Mouse (Mus musculus) heart, postnatal 0 days (tissue): ENCODE results near the gene Lhfp.

Experiments used
- CTCF ChIP-seq: IDR thresholded peaks from 2 replicates; pipeline ENCODE4 v1.5.1; 2016; ENCODE audit warnings: antibody characterized with exemption, control low read depth, low read depth
- EP300 ChIP-seq: IDR thresholded peaks from 2 replicates; pipeline ENCODE4 v1.6.1; 2016; ENCODE audit warnings: antibody characterized with exemption, low read depth

DNA sequence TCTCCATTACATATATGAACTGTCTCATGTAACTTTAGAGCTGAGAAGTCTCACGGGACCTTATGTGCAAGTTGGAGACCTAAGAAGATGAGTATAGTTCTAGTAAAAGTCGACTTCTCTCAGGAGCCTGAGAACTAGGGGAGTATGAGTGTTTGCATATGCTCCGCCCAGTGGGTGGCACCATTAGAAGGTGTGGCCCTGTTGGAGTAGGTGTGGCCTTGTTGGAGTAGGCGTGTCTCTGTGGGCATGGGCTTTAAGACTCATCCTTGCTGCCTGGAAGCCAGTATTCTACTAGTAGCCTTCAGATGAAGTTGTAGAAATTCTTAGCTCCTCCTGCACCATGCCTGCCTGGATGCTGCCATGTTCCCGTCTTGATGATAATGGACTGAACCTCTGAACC lies 105.7 kb downstream of the Lhfp start:
- no peak for TF ChIP-seq CTCF
- no peak for TF ChIP-seq EP300
